In the genomic region with DNA sequence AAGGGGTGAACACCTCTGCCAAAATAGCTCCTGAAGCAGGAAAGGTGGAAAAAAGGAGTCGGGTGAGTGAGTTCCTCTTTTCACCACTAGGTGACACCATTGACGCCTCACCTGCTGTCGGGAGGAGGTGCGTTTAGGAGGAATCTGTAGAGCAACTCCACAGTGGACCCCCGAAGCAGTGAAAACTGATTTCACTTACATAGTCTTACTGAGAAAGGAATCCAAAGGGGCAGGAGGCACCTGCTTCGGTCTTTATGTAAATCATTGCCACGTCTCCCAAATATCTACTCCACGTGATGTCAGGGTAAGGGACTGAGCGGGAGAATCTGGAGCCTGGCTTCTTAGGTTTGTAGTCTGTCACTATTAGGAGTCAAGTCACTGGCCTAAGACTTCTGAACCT, we compare ENCODE assay signal across 9 mouse cellular contexts.
A peak's percentile ranks its signal among the peaks of the same experiment; 100 is the strongest.
DNase-seq lines count a peak whose midpoint lies in the region; ATAC-seq and TF ChIP-seq lines count a peak whose summit lies in the region.
"Had no signal": no experiment of that assay in that cellular context is flagged by ENCODE, and none has a peak within 500 bp of the region (broad histone marks: within the 10 kb centered on the region; RNA-seq: fewer than 3 reads in every experiment).

No protein-coding gene starts in this region.

- no peak overlapping the region for H3K9ac ChIP-seq in intestine, postnatal 0 days (ENCODE audit: low read depth, low read length)
- H3K9ac ChIP-seq: liver, embryonic 15.5 days had no signal

- no peaks in the 10 kb centered on the region for H3K9me3 ChIP-seq in intestine, postnatal 0 days (ENCODE audit: control insufficient read depth)
- H3K9me3 ChIP-seq in limb, embryonic 10.5 days (replicated peaks): no peaks in the 10 kb centered on the region
- H3K9me3 ChIP-seq: liver, embryonic 15.5 days had no signal

- H3K36me3 ChIP-seq in intestine, postnatal 0 days (ENCODE audit: control insufficient read depth, insufficient read depth): no peaks in the 10 kb centered on the region
- no peaks in the 10 kb centered on the region for H3K36me3 ChIP-seq in limb, embryonic 10.5 days
- H3K36me3 ChIP-seq: liver, embryonic 15.5 days had no signal

- 17% methylated on average over 9 of the region's 9 CpGs for WGBS in intestine, postnatal 0 days
- WGBS in limb, embryonic 10.5 days: 17% methylated on average over 9 of the region's 9 CpGs

- TF ChIP-seq CTCF in intestine, postnatal 0 days (IDR thresholded peaks at IDR 0.05; ENCODE audit: low read depth): peak; percentile 90

- H3K4me1 ChIP-seq in intestine, postnatal 0 days (replicated peaks; ENCODE audit: control insufficient read depth, insufficient read depth, low read length): no peaks in the 10 kb centered on the region
- 0 out of 2 replicates have a peak, but pooled peaks cover 6% of the 10 kb centered on the region for H3K4me1 ChIP-seq in limb, embryonic 10.5 days
- H3K4me1 ChIP-seq: liver, embryonic 15.5 days had no signal

- DNase-seq in cerebellum, adult 11-12 months: no peak
- DNase-seq in cerebellum, postnatal 25 days: peak; percentile 29 to 60
- peak; percentile 44 to 46 for DNase-seq in frontal cortex, postnatal 36 days (ENCODE audit: low spot score in 2 of 2)
- peak; percentile 63 for DNase-seq in limb, embryonic 10.5 days (ENCODE audit: low spot score)
- peak; percentile 1 for DNase-seq in naive thymus-derived CD4-positive, alpha-beta T cell, adult 2 months (ENCODE audit: low read depth)
- DNase-seq in urinary bladder, postnatal 36 days (ENCODE audit: low spot score in 2 of 2): peak; percentile 37 to 40

- H3K27me3 ChIP-seq in intestine, postnatal 0 days (replicated peaks; ENCODE audit: control insufficient read depth, insufficient read depth, low read length): no peaks in the 10 kb centered on the region
- H3K27me3 ChIP-seq in limb, embryonic 10.5 days (ENCODE audit: low read depth, poor library complexity, severe bottlenecking): peaks cover 11% of the 10 kb centered on the region; the same call in 1 of the 2 replicates
- H3K27me3 ChIP-seq: liver, embryonic 15.5 days had no signal

- no peak overlapping the region for H3K27ac ChIP-seq in intestine, postnatal 0 days (ENCODE audit: low read depth, low read length)
- H3K27ac ChIP-seq in limb, embryonic 10.5 days: no peak overlapping the region
- H3K27ac ChIP-seq: liver, embryonic 15.5 days had no signal

- peak; percentile 58; the same call in 1 of the 2 replicates for ATAC-seq in cerebellum, adult (ENCODE audit: insufficient number of reproducible peaks, low FRiP score, low TSS enrichment)
- ATAC-seq in intestine, postnatal 0 days: no peak

- no peak overlapping the region for H3K4me3 ChIP-seq in intestine, postnatal 0 days (ENCODE audit: low read depth, low read length)
- H3K4me3 ChIP-seq in limb, embryonic 10.5 days: no peak overlapping the region
- H3K4me3 ChIP-seq: liver, embryonic 15.5 days had no signal

- no peak overlapping the region for H3K4me2 ChIP-seq in intestine, postnatal 0 days (replicated peaks; ENCODE audit: low read depth)
- H3K4me2 ChIP-seq: liver, embryonic 15.5 days had no signal
